Mouse (Mus musculus) heart, embryonic 12.5 days (tissue): ENCODE measurements around the gene Arap1. TPM values are rescaled to one million over a fixed set of nuclear protein-coding genes. Genes with fewer than 3 reads are reported as not detected.
A peak's percentile ranks its signal among the peaks of the same experiment; 100 is the strongest.

ENCODE experiments used
- ATAC-seq: fragments of 200-750 bp; cut with Nextera tagmentation; 2 replicates; pipeline ENCODE4 v1.8.0; 2017; ENCODE audit warnings: moderate TSS enrichment, moderate library complexity; ENCODE audit not compliant: insufficient number of reproducible peaks, low FRiP score
- H3K27ac ChIP-seq: fragments of 300-500 bp; sonication (generic); 2 replicates; pipeline ENCODE4 v1.5.1; 2016; ENCODE audit warnings: mild to moderate bottlenecking, moderate library complexity; ENCODE audit not compliant: poor library complexity, severe bottlenecking
- H3K27me3 ChIP-seq: fragments of 300-500 bp; sonication (generic); replicated peaks from 2 replicates; pipeline ENCODE4 v1.6.1; 2016; ENCODE audit warnings: mild to moderate bottlenecking, moderate library complexity
- H3K36me3 ChIP-seq: fragments of 300-500 bp; sonication (generic); 2 replicates; pipeline ENCODE4 v1.6.1; 2016; ENCODE audit warnings: mild to moderate bottlenecking, moderate library complexity
- H3K4me1 ChIP-seq: fragments of 300-500 bp; sonication (generic); replicated peaks from 2 replicates; pipeline ENCODE4 v1.6.1; 2016; ENCODE audit warnings: mild to moderate bottlenecking
- H3K4me2 ChIP-seq: fragments of 300-500 bp; sonication (generic); 2 replicates; pipeline ENCODE4 v1.6.1; 2016; ENCODE audit warnings: mild to moderate bottlenecking, moderate library complexity
- H3K4me3 ChIP-seq: fragments of 300-500 bp; sonication (generic); 2 replicates; pipeline ENCODE4 v1.5.1; 2016; ENCODE audit warnings: mild to moderate bottlenecking
- H3K9ac ChIP-seq: fragments of 300-500 bp; sonication (generic); 2 replicates; pipeline ENCODE4 v1.6.1; 2016; ENCODE audit warnings: mild to moderate bottlenecking, moderate library complexity
- H3K9me3 ChIP-seq: fragments of 300-500 bp; sonication (generic); replicated peaks from 2 replicates; pipeline ENCODE4 v1.6.1; 2016; ENCODE audit warnings: mild to moderate bottlenecking, moderate library complexity
- WGBS: fragments of 180-500 bp; shearing (Covaris S2); methylation state at CpG from one replicate; pipeline ENCODE4 v1.1.7; 2016; 5-methylcytosine and 5-hydroxymethylcytosine counted together
- polyA plus RNA-seq: library from polyadenylated mRNA; unstranded; fragments of >200 nt; fragmentation: Nextera tagmentation; extraction: Ambion mirVana; gene quantifications from 2 replicates; pipeline ENCODE4 v1.2.1, GENCODE M21; 2016

Arap1 gene
- polyA plus RNA-seq, 1 experiment from 2014 or later: 19.9 TPM

- WGBS: 67% methylated on average over 5 of the region's 5 CpGs
- no peaks in the 10 kb centered on the region for H3K9me3 ChIP-seq
- peaks cover 13% of the 10 kb centered on the region; the same call in 1 of the 2 replicates for H3K4me1 ChIP-seq
- H3K4me3 ChIP-seq: no peak overlapping the region
- H3K27me3 ChIP-seq: no peaks in the 10 kb centered on the region
- ATAC-seq: no peak
- H3K4me2 ChIP-seq: no peak overlapping the region
- H3K9ac ChIP-seq: no peak overlapping the region
- H3K27ac ChIP-seq: no peak overlapping the region
- H3K36me3 ChIP-seq: no peaks in the 10 kb centered on the region
Measured at GRCm38 (mm10) chr7:101363914-101364313, 16.0 kb downstream of the Arap1 start.

- H3K36me3 ChIP-seq: no peaks in the 10 kb centered on the region
- no peak overlapping the region for H3K4me2 ChIP-seq
- H3K9ac ChIP-seq: no peak overlapping the region
- H3K4me3 ChIP-seq: no peak overlapping the region
- H3K27ac ChIP-seq: no peak overlapping the region
- 0 out of 2 replicates have a peak, but pooled peaks cover 2% of the 10 kb centered on the region for H3K9me3 ChIP-seq
- H3K27me3 ChIP-seq: peaks cover 5% of the 10 kb centered on the region
- no peak for ATAC-seq
- WGBS: 56% methylated on average over 11 of the region's 11 CpGs
- peaks cover 7% of the 10 kb centered on the region; the same call in 1 of the 2 replicates for H3K4me1 ChIP-seq
Measured at GRCm38 (mm10) chr7:101367901-101368852, 20.3 kb downstream of the Arap1 start.

GRCm38 (mm10) chr7:101369666-101370065, 21.8 kb downstream of the Arap1 start:
- Histone ChIP-seq H3K27me3 (peaks cover 10% of the 10 kb centered on the region), H3K9ac (no peak overlapping the region), H3K9me3 (0 out of 2 replicates have a peak, but pooled peaks cover 2% of the 10 kb centered on the region), H3K4me1 (no peaks in the 10 kb centered on the region), H3K27ac (no peak overlapping the region), H3K4me3 (no peak overlapping the region), H3K36me3 (no peaks in the 10 kb centered on the region), H3K4me2 (no peak overlapping the region)
- 73% methylated on average over 7 of the region's 7 CpGs for WGBS
- no peak for ATAC-seq

- no peak overlapping the region for H3K4me2 ChIP-seq
- H3K9me3 ChIP-seq: 0 out of 2 replicates have a peak, but pooled peaks cover 2% of the 10 kb centered on the region
- no peaks in the 10 kb centered on the region for H3K36me3 ChIP-seq
- no peak for ATAC-seq
- peaks cover 10% of the 10 kb centered on the region for H3K27me3 ChIP-seq
- no peak overlapping the region for H3K9ac ChIP-seq
- no peak overlapping the region for H3K4me3 ChIP-seq
- peaks cover 9% of the 10 kb centered on the region for H3K4me1 ChIP-seq
- H3K27ac ChIP-seq: no peak overlapping the region
- WGBS: 78% methylated on average over 26 of the region's 26 CpGs
Measured at GRCm38 (mm10) chr7:101373082-101373481, 25.2 kb downstream of the Arap1 start.

GRCm38 (mm10) chr7:101374155-101374554, 26.3 kb downstream of the Arap1 start:
- Histone ChIP-seq H3K4me3 (no peak overlapping the region), H3K27me3 (peaks cover 10% of the 10 kb centered on the region), H3K27ac (no peak overlapping the region), H3K4me1 (peaks cover 20% of the 10 kb centered on the region), H3K4me2 (no peak overlapping the region), H3K9ac (no peak overlapping the region), H3K9me3 (0 out of 2 replicates have a peak, but pooled peaks cover 2% of the 10 kb centered on the region), H3K36me3 (no peaks in the 10 kb centered on the region)
- ATAC-seq: no peak

- no peak overlapping the region for H3K9ac ChIP-seq
- ATAC-seq: no peak
- peaks cover 28% of the 10 kb centered on the region for H3K4me1 ChIP-seq
- H3K9me3 ChIP-seq: no peaks in the 10 kb centered on the region
- no peak overlapping the region for H3K4me2 ChIP-seq
- H3K27ac ChIP-seq: no peak overlapping the region
- no peak overlapping the region for H3K4me3 ChIP-seq
- no peaks in the 10 kb centered on the region for H3K36me3 ChIP-seq
- 82% methylated on average over 10 of the region's 10 CpGs for WGBS
- H3K27me3 ChIP-seq: peaks cover 10% of the 10 kb centered on the region
Measured at GRCm38 (mm10) chr7:101376701-101377340, 29.0 kb downstream of the Arap1 start.

- 30% methylated on average over 7 of the region's 7 CpGs for WGBS
- peak overlapping the region; percentile 53 for H3K27ac ChIP-seq
- H3K36me3 ChIP-seq: no peaks in the 10 kb centered on the region
- peaks cover 28% of the 10 kb centered on the region for H3K4me1 ChIP-seq
- ATAC-seq: peak; percentile 65
- no peaks in the 10 kb centered on the region for H3K9me3 ChIP-seq
- peak overlapping the region; percentile 45 for H3K9ac ChIP-seq
- peaks cover 9% of the 10 kb centered on the region for H3K27me3 ChIP-seq
- peak overlapping the region; percentile 17; the same call in 1 of the 2 replicates for H3K4me3 ChIP-seq
- H3K4me2 ChIP-seq: peak overlapping the region; percentile 49
Measured at GRCm38 (mm10) chr7:101377741-101378262, 29.9 kb downstream of the Arap1 start.

- WGBS: 57% methylated on average over 3 of the region's 3 CpGs
- H3K4me2 ChIP-seq: peak overlapping the region; percentile 49
- no peak for ATAC-seq
Measured at GRCm38 (mm10) chr7:101378285-101378684, 30.4 kb downstream of the Arap1 start.

GRCm38 (mm10) chr7:101378796-101379465, 31.1 kb downstream of the Arap1 start:
- H3K36me3 ChIP-seq: no peaks in the 10 kb centered on the region
- 50% methylated on average over 5 of the region's 5 CpGs for WGBS
- ATAC-seq: no peak
- H3K4me2 ChIP-seq: peak overlapping the region; percentile 49
- H3K9ac ChIP-seq: peak overlapping the region; percentile 45; the same call in 1 of the 2 replicates
- H3K27me3 ChIP-seq: no peaks in the 10 kb centered on the region
- peak overlapping the region; percentile 6; the same call in 1 of the 2 replicates for H3K4me3 ChIP-seq
- H3K27ac ChIP-seq: peak overlapping the region; percentile 17; the same call in 1 of the 2 replicates
- H3K9me3 ChIP-seq: no peaks in the 10 kb centered on the region
- peaks cover 31% of the 10 kb centered on the region for H3K4me1 ChIP-seq

More at GRCm38 (mm10) chr7:101378285-101378684, 30.4 kb downstream of the Arap1 start:
- Histone ChIP-seq H3K4me1 (peaks cover 31% of the 10 kb centered on the region), H3K27me3 (peaks cover 4% of the 10 kb centered on the region), H3K4me3 (peak overlapping the region; percentile 6; the same call in 1 of the 2 replicates), H3K36me3 (no peaks in the 10 kb centered on the region), H3K27ac (peak overlapping the region; percentile 17), H3K9me3 (no peaks in the 10 kb centered on the region), H3K9ac (peak overlapping the region; percentile 45; the same call in 1 of the 2 replicates)

- Histone ChIP-seq H3K27ac (no peak overlapping the region), H3K4me1 (peaks cover 35% of the 10 kb centered on the region), H3K27me3 (no peaks in the 10 kb centered on the region), H3K9me3 (no peaks in the 10 kb centered on the region), H3K9ac (0 out of 2 replicates have a peak overlapping the region, but pooled peaks have one; percentile 37), H3K4me2 (0 out of 2 replicates have a peak overlapping the region, but pooled peaks have one; percentile 49), H3K4me3 (no peak overlapping the region), H3K36me3 (no peaks in the 10 kb centered on the region)
- 69% methylated on average over 2 of the region's 2 CpGs for WGBS
- ATAC-seq: no peak
Measured at GRCm38 (mm10) chr7:101379732-101380131, 31.9 kb downstream of the Arap1 start.
